Mouse (Mus musculus) spleen, adult 2 months (tissue): ENCODE data around the gene Psmc3ip.

Experiments used
- CTCF ChIP-seq: fragments of 200-500 bp; IDR thresholded peaks from 2 replicates; pipeline ENCODE4 v1.5.1; 2011; ENCODE audit warnings: mild to moderate bottlenecking, inconsistent platforms; ENCODE audit not compliant: insufficient read depth, insufficient read length, insufficient replicate concordance; ENCODE audit errors: extremely low read depth
- POLR2A ChIP-seq: fragments of 200-500 bp; IDR thresholded peaks from 2 replicates; pipeline ENCODE4 v1.6.1; 2011; ENCODE audit warnings: low read depth, low read length, inconsistent platforms

DNA sequence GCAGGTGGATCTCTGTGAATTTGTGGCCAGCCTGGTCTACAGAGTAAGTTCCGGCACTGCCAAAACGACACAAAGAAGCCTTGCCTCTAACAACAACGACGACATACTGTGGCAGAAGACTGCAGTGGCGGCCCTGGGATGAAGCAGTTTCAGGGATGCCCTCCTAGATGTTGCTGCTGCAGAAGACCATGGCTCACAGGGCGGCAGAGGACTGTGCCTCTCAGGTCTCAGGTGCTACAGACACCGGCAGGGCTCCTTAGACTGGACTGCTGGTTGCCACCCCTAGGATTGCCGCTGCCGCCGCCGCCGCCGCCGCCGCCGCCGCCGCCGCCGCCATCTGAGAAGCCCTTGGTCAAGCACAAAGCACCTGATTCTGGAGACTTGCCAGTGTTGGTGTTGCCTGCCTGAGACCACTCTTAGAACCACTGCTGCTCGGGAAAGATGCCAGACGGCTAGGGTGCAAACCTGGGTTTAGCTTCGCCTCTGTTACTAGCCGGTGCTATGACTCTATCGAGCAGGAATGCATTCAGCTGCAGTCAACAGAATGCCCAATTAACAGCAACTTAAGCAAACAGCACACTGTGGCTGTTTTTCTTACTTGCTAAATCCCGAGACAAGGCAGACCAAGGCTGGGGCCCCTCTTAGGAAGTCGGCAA, 45.1 kb upstream of the Psmc3ip start:
- TF ChIP-seq CTCF (no peak), POLR2A (no peak)
